Mouse (Mus musculus): ENCODE results near the gene Cdk19. TPM values are rescaled to one million over a fixed set of nuclear protein-coding genes. Genes with fewer than 3 reads are reported as not detected.

Gene Cdk19
- polyA plus RNA-seq, 1 experiment: 10.7 TPM

DNA sequence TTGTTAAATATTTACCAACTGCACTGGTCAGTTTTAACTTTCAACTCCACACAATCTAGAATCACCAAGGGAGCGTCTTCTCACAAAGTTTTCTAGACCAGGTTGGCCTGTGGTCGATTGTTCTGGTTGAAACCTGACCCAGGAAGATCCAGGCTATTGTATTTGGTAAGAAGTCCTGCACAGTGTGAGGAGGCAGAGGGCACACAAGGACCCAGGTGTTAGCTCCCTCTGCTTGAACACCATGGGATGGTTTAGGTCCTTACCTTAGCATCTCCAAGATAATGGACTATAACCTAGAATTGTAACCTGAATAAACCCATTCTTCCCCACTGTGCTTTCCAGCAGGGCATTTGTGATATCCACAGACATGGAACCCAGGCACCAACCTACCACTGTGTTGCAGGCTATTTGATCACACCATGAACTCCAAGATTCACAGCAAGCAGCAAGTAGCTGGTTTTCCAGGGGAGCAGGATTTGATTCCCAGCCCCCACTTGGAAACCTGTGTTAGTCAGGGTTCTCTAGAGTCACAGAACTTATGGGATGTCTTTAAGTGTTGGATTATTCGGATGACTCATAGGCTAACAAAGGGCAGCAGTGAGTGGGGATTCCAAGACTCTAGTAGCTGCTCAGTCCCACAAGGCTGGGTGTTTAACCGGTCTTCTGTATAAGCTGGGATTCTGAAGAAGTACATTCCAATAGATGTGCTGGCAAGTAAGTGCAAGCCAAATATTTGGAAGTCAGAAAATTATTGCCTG lies 31.4 kb upstream of the Cdk19 start:
- 86% methylated on average over 4 of the region's 4 CpGs for WGBS
- TF ChIP-seq POLR2A (IDR thresholded peaks at IDR 0.05; ENCODE audit: low read depth, low read length): no peak
- TF ChIP-seq CTCF (IDR thresholded peaks at IDR 0.05; ENCODE audit: extremely low read depth, insufficient read depth, insufficient read length, insufficient replicate concordance): no peak

DNA sequence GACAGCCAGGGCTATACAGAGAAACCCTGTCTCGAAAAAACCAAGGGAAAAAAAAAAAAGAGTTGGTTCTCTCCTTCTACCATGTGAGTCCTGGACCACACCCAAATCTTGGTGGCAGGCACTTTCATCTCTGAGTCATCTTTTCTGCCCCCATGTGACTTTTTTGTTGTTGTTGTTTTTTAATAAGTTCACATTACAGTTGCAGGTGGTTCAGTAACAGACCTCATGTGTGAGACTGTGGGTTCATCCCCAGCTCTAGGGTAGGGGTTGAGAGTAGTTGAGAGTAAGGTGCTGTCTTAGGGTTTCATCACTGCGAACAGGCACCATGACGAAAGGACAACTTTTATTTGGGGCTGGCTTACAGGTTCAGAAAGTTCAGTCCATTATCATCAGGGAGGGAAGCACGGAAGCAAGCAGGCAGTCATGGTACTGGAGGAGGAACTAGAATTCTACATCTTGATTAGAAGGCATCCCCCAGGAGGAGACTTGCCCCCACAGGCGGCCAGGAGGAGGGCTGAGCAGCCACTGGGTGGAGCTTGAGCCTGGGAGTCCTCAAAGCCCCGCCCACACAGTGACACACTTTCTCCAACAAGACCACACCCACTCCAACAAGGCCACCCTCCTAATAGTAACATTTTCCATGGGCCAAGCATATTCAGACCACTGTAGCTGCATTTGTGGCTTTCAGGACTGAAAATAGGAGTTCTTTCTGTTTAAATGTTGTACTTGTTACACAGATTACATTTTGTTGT lies 29.3 kb upstream of the Cdk19 start:
- 53% methylated on average over 6 of the region's 6 CpGs for WGBS
- Histone ChIP-seq H3K36me3 (ENCODE audit: control insufficient read depth, insufficient read depth, low read length) (no peaks in the 10 kb centered on the region), H3K4me3 (ENCODE audit: extremely low read depth, insufficient read depth, insufficient read length) (no peak overlapping the region), H3K27me3 (ENCODE audit: control insufficient read depth, insufficient read depth, low read length) (no peaks in the 10 kb centered on the region), H3K27ac (ENCODE audit: insufficient read depth, low read length) (no peak overlapping the region), H3K4me1 (ENCODE audit: control insufficient read depth, insufficient read depth, insufficient read length) (no peaks in the 10 kb centered on the region)
- DNase-seq (ENCODE audit: low read depth in 1 of 2, low spot score in 2 of 2): peak in 1 of 2 experiments; percentile 25
- TF ChIP-seq POLR2A (IDR thresholded peaks at IDR 0.05; ENCODE audit: low read depth, low read length): no peak
- TF ChIP-seq CTCF (IDR thresholded peaks at IDR 0.05; ENCODE audit: extremely low read depth, insufficient read depth, insufficient read length, insufficient replicate concordance): no peak

More for the DNA sequence above, 31.4 kb upstream of the Cdk19 start:
- Histone ChIP-seq H3K36me3 (ENCODE audit: control insufficient read depth, insufficient read depth, low read length) (no peaks in the 10 kb centered on the region), H3K4me1 (ENCODE audit: control insufficient read depth, insufficient read depth, insufficient read length) (no peaks in the 10 kb centered on the region), H3K27ac (ENCODE audit: insufficient read depth, low read length) (no peak overlapping the region), H3K27me3 (ENCODE audit: control insufficient read depth, insufficient read depth, low read length) (no peaks in the 10 kb centered on the region), H3K4me3 (ENCODE audit: extremely low read depth, insufficient read depth, insufficient read length) (no peak overlapping the region)
- DNase-seq (ENCODE audit: low read depth in 1 of 2, low spot score in 2 of 2): no peak

DNA sequence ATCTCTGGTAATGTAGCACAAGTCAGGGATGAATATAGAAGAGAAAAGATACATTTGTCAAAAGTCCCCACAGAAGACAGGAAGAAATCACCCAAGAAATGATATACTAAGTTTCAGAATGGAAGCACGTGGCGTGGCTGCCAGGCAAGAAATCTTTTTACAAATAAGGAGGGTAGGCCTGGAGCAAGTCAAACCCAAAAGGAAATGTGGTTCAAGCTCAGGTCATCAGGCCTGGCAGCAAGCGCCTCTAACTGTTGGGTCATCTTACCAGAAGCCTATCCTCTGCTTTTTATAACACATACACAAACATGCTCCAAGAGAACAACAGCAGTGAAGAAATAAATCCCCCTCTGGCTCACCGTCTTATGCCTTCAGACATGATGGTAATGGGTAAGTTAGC lies 26.6 kb upstream of the Cdk19 start:
- WGBS: 85% methylated on average over 4 of the region's 4 CpGs
- Histone ChIP-seq H3K4me1 (ENCODE audit: control insufficient read depth, insufficient read depth, insufficient read length) (peaks cover 4% of the 10 kb centered on the region; the same call in 1 of the 2 replicates), H3K36me3 (ENCODE audit: control insufficient read depth, insufficient read depth, low read length) (no peaks in the 10 kb centered on the region), H3K27me3 (ENCODE audit: control insufficient read depth, insufficient read depth, low read length) (no peaks in the 10 kb centered on the region), H3K27ac (ENCODE audit: insufficient read depth, low read length) (no peak overlapping the region), H3K4me3 (ENCODE audit: extremely low read depth, insufficient read depth, insufficient read length) (no peak overlapping the region)
- TF ChIP-seq POLR2A (IDR thresholded peaks at IDR 0.05; ENCODE audit: low read depth, low read length): no peak
- TF ChIP-seq CTCF (IDR thresholded peaks at IDR 0.05; ENCODE audit: extremely low read depth, insufficient read depth, insufficient read length, insufficient replicate concordance): no peak
- no peak for DNase-seq (ENCODE audit: low read depth in 1 of 2, low spot score in 2 of 2)

DNA sequence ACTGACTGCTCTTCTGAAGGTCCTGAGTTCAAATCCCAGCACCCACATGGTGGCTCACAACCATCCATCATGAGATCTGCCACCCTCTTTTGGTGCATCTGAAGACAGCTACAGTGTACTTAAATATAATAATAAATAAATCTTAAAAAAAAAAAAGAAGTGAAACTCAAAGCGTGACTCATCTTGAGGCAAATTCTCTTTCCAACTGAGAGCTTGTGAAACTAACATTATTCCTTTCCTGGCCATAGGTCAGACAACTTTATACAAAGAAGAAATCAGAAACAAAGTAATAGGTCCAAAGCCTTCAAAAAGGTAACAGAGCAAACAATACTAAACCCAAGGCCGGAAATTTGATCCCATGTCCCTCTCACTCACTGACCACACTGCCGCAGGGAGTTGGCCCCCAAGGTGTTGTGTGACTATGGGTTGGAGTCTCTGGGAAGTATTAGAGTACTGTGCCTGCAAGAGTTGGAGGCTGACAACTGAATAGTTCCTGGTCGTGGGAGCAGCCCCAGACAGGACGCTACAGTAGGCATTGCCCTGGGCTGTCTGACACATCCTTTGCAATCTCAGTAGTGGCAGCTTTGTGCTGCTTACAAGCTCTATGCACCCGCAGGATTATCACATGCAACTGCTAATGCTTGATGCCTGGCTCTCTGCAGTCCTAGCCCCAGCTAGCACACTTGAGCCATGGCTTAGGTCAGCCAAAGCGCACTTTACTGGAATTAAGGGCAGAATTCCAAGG lies 22.4 kb upstream of the Cdk19 start:
- WGBS: 71% methylated on average over 7 of the region's 7 CpGs
- Histone ChIP-seq H3K27me3 (ENCODE audit: control insufficient read depth, insufficient read depth, low read length) (no peaks in the 10 kb centered on the region), H3K4me1 (ENCODE audit: control insufficient read depth, insufficient read depth, insufficient read length) (peaks cover 4% of the 10 kb centered on the region; the same call in 1 of the 2 replicates), H3K27ac (ENCODE audit: insufficient read depth, low read length) (no peak overlapping the region), H3K4me3 (ENCODE audit: extremely low read depth, insufficient read depth, insufficient read length) (no peak overlapping the region), H3K36me3 (ENCODE audit: control insufficient read depth, insufficient read depth, low read length) (no peaks in the 10 kb centered on the region)
- no peak for DNase-seq (ENCODE audit: low read depth in 1 of 2, low spot score in 2 of 2)
- TF ChIP-seq CTCF (IDR thresholded peaks at IDR 0.05; ENCODE audit: extremely low read depth, insufficient read depth, insufficient read length, insufficient replicate concordance) (no peak), POLR2A (IDR thresholded peaks at IDR 0.05; ENCODE audit: low read depth, low read length) (no peak)

DNA sequence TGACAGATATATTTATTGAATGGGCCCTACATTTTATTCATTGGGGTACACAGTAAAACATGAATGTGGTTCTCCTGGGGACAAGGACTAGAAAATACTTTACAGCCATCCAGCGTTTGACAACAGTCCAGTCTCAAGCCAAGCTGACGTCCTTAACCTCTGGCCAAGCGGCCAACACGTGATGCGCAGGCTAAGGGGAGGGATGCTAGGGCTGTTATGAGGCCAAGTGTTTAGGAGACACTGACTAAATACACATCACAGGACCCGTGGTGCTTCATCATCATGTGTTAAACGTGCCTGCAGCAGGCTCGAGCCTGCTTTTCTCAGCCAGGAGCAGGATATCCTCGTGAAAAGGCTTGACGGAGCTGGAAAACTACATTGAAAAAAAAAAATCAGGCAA lies 19.1 kb upstream of the Cdk19 start:
- Histone ChIP-seq H3K27me3 (ENCODE audit: control insufficient read depth, insufficient read depth, low read length) (no peaks in the 10 kb centered on the region), H3K36me3 (ENCODE audit: control insufficient read depth, insufficient read depth, low read length) (no peaks in the 10 kb centered on the region), H3K27ac (ENCODE audit: insufficient read depth, low read length) (no peak overlapping the region), H3K4me3 (ENCODE audit: extremely low read depth, insufficient read depth, insufficient read length) (no peak overlapping the region), H3K4me1 (ENCODE audit: control insufficient read depth, insufficient read depth, insufficient read length) (peaks cover 4% of the 10 kb centered on the region; the same call in 1 of the 2 replicates)
- TF ChIP-seq POLR2A (IDR thresholded peaks at IDR 0.05; ENCODE audit: low read depth, low read length): no peak
- no peak for TF ChIP-seq CTCF (IDR thresholded peaks at IDR 0.05; ENCODE audit: extremely low read depth, insufficient read depth, insufficient read length, insufficient replicate concordance)
- DNase-seq (ENCODE audit: low read depth in 1 of 2, low spot score in 2 of 2): no peak
- WGBS: 91% methylated on average over 10 of the region's 10 CpGs

DNA sequence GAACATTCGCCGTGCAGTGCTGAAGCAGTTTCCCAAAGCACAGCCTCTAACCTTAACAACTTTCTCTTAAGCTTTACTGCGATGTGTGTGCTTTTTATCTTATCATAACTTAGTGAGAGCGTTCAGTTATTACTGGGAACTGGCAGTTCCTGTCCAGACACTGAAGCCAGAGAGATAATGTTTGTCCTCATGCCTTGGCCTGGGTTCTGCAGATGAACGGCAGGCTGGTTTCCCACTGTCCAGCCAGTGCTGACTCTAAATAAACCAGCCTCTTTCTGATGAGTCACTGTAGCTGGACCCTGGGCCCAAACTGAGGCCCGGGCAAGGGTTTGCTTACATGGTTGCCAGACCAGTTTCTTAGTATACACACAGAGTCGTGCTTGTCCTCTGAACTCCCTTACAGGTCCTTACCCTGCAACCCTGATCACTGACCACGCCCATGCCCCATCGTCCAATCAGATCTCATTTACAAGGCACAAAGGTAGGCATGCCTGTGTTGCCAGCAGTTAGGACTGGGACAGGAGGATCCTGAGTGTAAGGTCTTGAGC lies 11.3 kb upstream of the Cdk19 start:
- H3K4me1 ChIP-seq (ENCODE audit: control insufficient read depth, insufficient read depth, insufficient read length): no peaks in the 10 kb centered on the region
- TF ChIP-seq POLR2A (IDR thresholded peaks at IDR 0.05; ENCODE audit: low read depth, low read length) (no peak), CTCF (IDR thresholded peaks at IDR 0.05; ENCODE audit: extremely low read depth, insufficient read depth, insufficient read length, insufficient replicate concordance) (no peak)
- no peaks in the 10 kb centered on the region for H3K27me3 ChIP-seq (ENCODE audit: control insufficient read depth, insufficient read depth, low read length)
- H3K36me3 ChIP-seq (ENCODE audit: control insufficient read depth, insufficient read depth, low read length): no peaks in the 10 kb centered on the region
- peak overlapping the region; percentile 5; the same call in 1 of the 2 replicates for H3K27ac ChIP-seq (ENCODE audit: insufficient read depth, low read length)
- no peak overlapping the region for H3K4me3 ChIP-seq (ENCODE audit: extremely low read depth, insufficient read depth, insufficient read length)
- WGBS: 79% methylated on average over 9 of the region's 9 CpGs
- no peak for DNase-seq (ENCODE audit: low read depth in 1 of 2, low spot score in 2 of 2)

All from spleen, adult 2 months (tissue).